Mouse (Mus musculus): ENCODE data around the gene Akap13. TPM values are rescaled to one million over a fixed set of nuclear protein-coding genes. Genes with fewer than 3 reads are reported as not detected.
A peak's percentile ranks its signal among the peaks of the same experiment; 100 is the strongest.

The Akap13 gene
- polyA plus RNA-seq, 1 experiment from 2014 or later, result 69.8 TPM

DNA sequence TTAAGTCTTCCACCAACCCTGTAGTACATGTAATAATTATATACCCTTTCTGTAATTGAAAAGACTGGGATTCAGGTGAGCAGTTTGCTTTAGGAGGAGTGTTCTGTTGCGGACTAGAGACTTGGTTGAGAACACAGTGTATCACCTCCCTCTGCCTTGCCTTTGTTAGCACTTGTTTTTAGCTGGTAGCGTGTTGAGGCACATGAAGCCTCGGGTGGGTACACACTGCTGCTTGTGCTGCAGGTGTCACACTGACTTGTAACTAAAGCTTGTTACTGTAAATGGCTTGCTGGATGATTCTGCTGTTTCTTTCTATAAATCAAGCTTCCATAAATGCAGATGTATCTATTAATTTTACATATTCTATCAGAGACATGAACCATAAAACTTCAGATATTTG lies 75.3 kb downstream of the Akap13 start:
- H3K36me3 ChIP-seq (ENCODE audit: control insufficient read depth, insufficient read depth, low read length), result no peaks in the 10 kb centered on the region
- H3K4me1 ChIP-seq (ENCODE audit: control insufficient read depth, insufficient read depth, low read length), result peaks cover 12% of the 10 kb centered on the region; the same call in 1 of the 2 replicates
- no peaks in the 10 kb centered on the region for H3K27me3 ChIP-seq (ENCODE audit: control insufficient read depth, insufficient read depth, low read length)
- H3K4me3 ChIP-seq (ENCODE audit: low read length), result no peak overlapping the region
- WGBS, result 91% methylated on average over 3 of the region's 3 CpGs
- H3K4me2 ChIP-seq (replicated peaks; ENCODE audit: low read depth, low read length), result no peak overlapping the region
- H3K27ac ChIP-seq (ENCODE audit: low read depth, low read length), result no peak overlapping the region
- ATAC-seq (ENCODE audit: low FRiP score, low TSS enrichment), result no peak
- no peaks in the 10 kb centered on the region for H3K9me3 ChIP-seq (ENCODE audit: control insufficient read depth, low read length)
- H3K9ac ChIP-seq (ENCODE audit: low read depth, low read length), result no peak overlapping the region

DNA sequence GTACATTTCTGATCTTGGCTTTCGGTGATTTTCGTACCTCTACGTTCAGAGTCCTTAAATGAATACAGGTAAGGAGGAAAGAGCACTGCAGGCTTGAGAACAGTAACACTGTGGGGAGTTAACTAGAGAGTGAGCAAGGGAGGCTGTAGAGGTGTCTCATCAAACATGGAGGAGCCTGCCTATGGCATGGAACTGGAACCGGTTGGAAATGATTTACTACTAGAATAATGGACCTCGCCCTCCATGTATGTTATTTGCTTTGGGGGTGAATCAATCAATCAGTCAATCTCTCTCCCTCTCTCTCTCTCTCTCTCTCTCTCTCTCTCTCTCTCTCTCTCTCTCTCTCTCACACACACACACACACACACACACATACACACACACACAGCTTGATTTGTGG lies 77.7 kb downstream of the Akap13 start:
- Histone ChIP-seq H3K27me3 (ENCODE audit: control insufficient read depth, insufficient read depth, low read length) (no peaks in the 10 kb centered on the region), H3K4me3 (ENCODE audit: low read length) (no peak overlapping the region), H3K4me2 (replicated peaks; ENCODE audit: low read depth, low read length) (no peak overlapping the region), H3K9me3 (ENCODE audit: control insufficient read depth, low read length) (no peaks in the 10 kb centered on the region), H3K27ac (ENCODE audit: low read depth, low read length) (no peak overlapping the region), H3K36me3 (ENCODE audit: control insufficient read depth, insufficient read depth, low read length) (no peaks in the 10 kb centered on the region), H3K4me1 (ENCODE audit: control insufficient read depth, insufficient read depth, low read length) (0 out of 2 replicates have a peak, but pooled peaks cover 4% of the 10 kb centered on the region), H3K9ac (ENCODE audit: low read depth, low read length) (no peak overlapping the region)
- ATAC-seq (ENCODE audit: low FRiP score, low TSS enrichment), result no peak
- 71% methylated on average over 5 of the region's 5 CpGs for WGBS

- Histone ChIP-seq H3K36me3 (ENCODE audit: control insufficient read depth, insufficient read depth, low read length) (no peaks in the 10 kb centered on the region), H3K27ac (ENCODE audit: low read depth, low read length) (no peak overlapping the region), H3K27me3 (ENCODE audit: control insufficient read depth, insufficient read depth, low read length) (no peaks in the 10 kb centered on the region), H3K4me1 (ENCODE audit: control insufficient read depth, insufficient read depth, low read length) (0 out of 2 replicates have a peak, but pooled peaks cover 6% of the 10 kb centered on the region), H3K4me3 (ENCODE audit: low read length) (no peak overlapping the region), H3K4me2 (replicated peaks; ENCODE audit: low read depth, low read length) (no peak overlapping the region), H3K9me3 (ENCODE audit: control insufficient read depth, low read length) (no peaks in the 10 kb centered on the region), H3K9ac (ENCODE audit: low read depth, low read length) (no peak overlapping the region)
- ATAC-seq (ENCODE audit: low FRiP score, low TSS enrichment), result no peak
- 80% methylated on average over 5 of the region's 5 CpGs for WGBS
Measured at GRCm38 (mm10) chr7:75536298-75536697, 81.0 kb downstream of the Akap13 start.

DNA sequence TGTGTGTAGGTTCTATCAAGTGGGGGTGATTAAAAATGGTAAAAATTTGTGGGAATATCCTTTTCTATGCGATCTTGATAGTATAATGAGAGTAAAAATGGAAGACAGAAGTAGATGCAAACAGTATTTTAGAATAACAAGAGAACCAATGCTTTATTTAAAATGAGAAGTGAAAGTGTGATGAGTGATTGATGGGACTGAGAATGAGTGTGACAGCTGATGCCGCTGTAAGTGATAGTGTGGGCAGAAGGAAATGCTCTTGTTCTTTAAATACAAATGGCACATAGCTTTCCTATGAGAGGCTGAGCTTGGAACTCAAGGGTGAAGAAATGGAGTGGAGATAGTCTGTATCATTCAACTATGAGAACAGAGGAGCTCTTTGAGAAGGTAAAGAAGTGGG lies 82.2 kb downstream of the Akap13 start:
- Histone ChIP-seq H3K4me2 (replicated peaks; ENCODE audit: low read depth, low read length) (no peak overlapping the region), H3K4me3 (ENCODE audit: low read length) (no peak overlapping the region), H3K27ac (ENCODE audit: low read depth, low read length) (no peak overlapping the region), H3K36me3 (ENCODE audit: control insufficient read depth, insufficient read depth, low read length) (no peaks in the 10 kb centered on the region), H3K4me1 (ENCODE audit: control insufficient read depth, insufficient read depth, low read length) (0 out of 2 replicates have a peak, but pooled peaks cover 6% of the 10 kb centered on the region), H3K9ac (ENCODE audit: low read depth, low read length) (no peak overlapping the region), H3K9me3 (ENCODE audit: control insufficient read depth, low read length) (no peaks in the 10 kb centered on the region), H3K27me3 (ENCODE audit: control insufficient read depth, insufficient read depth, low read length) (no peaks in the 10 kb centered on the region)
- no peak for ATAC-seq (ENCODE audit: low FRiP score, low TSS enrichment)
- 85% methylated on average over 2 of the region's 2 CpGs for WGBS

- Histone ChIP-seq H3K9me3 (ENCODE audit: control insufficient read depth, low read length) (no peaks in the 10 kb centered on the region), H3K4me3 (ENCODE audit: low read length) (no peak overlapping the region), H3K27ac (ENCODE audit: low read depth, low read length) (no peak overlapping the region), H3K27me3 (ENCODE audit: control insufficient read depth, insufficient read depth, low read length) (no peaks in the 10 kb centered on the region), H3K9ac (ENCODE audit: low read depth, low read length) (no peak overlapping the region), H3K4me2 (replicated peaks; ENCODE audit: low read depth, low read length) (no peak overlapping the region), H3K4me1 (ENCODE audit: control insufficient read depth, insufficient read depth, low read length) (0 out of 2 replicates have a peak, but pooled peaks cover 6% of the 10 kb centered on the region), H3K36me3 (ENCODE audit: control insufficient read depth, insufficient read depth, low read length) (no peaks in the 10 kb centered on the region)
- 55% methylated on average over 3 of the region's 3 CpGs for WGBS
- peak; percentile 68 for ATAC-seq (ENCODE audit: low FRiP score, low TSS enrichment)
Measured at GRCm38 (mm10) chr7:75538513-75538912, 83.2 kb downstream of the Akap13 start.

DNA sequence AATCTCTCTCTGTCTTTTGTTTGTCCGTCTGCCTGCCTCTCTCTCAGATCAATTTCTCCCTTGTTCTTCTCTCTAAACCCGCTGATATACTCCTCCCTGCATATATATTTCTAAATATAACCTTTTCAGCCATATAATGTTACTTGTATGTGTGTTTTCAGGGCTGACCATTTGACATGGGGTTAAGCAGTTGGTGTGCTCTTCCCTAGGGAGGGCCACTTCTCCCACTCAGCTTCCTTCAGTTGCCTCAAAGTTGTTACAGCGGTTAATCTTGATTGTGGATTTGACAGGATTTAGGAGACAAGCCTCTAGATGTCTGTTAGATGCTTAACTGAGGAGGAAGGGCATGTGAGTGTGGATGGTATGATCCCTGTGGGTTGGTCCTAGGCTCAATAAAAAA lies 83.8 kb downstream of the Akap13 start:
- no peak overlapping the region for H3K9ac ChIP-seq (ENCODE audit: low read depth, low read length)
- 0 out of 2 replicates have a peak, but pooled peaks cover 6% of the 10 kb centered on the region for H3K4me1 ChIP-seq (ENCODE audit: control insufficient read depth, insufficient read depth, low read length)
- no peak overlapping the region for H3K4me3 ChIP-seq (ENCODE audit: low read length)
- H3K4me2 ChIP-seq (replicated peaks; ENCODE audit: low read depth, low read length), result no peak overlapping the region
- WGBS, result 25% methylated on average over 3 of the region's 3 CpGs
- H3K36me3 ChIP-seq (ENCODE audit: control insufficient read depth, insufficient read depth, low read length), result no peaks in the 10 kb centered on the region
- H3K9me3 ChIP-seq (ENCODE audit: control insufficient read depth, low read length), result no peaks in the 10 kb centered on the region
- ATAC-seq (ENCODE audit: low FRiP score, low TSS enrichment), result peak; percentile 78
- no peak overlapping the region for H3K27ac ChIP-seq (ENCODE audit: low read depth, low read length)
- no peaks in the 10 kb centered on the region for H3K27me3 ChIP-seq (ENCODE audit: control insufficient read depth, insufficient read depth, low read length)

DNA sequence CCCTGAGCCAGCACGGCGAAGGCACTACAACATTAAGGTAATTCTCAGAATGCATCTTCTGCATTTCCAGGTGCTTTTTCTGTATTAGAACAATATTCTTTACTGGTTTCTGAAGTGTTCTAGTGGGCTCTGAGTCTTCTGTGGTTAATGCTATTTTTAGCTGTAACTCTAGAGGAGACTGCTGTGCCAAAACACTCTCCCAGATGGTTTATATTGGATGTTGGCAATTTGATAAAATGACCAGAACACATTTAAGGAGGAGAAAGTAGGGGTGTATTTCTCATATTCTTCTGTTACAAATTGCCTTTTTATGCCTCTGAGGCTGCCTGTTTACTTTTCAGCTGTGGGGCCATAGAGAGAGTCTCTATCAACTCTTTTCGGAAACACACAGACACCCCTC lies 94.5 kb downstream of the Akap13 start:
- H3K4me3 ChIP-seq (ENCODE audit: low read length), result no peak overlapping the region
- no peaks in the 10 kb centered on the region for H3K36me3 ChIP-seq (ENCODE audit: control insufficient read depth, insufficient read depth, low read length)
- H3K9me3 ChIP-seq (ENCODE audit: control insufficient read depth, low read length), result no peaks in the 10 kb centered on the region
- no peak overlapping the region for H3K4me2 ChIP-seq (replicated peaks; ENCODE audit: low read depth, low read length)
- no peak for ATAC-seq (ENCODE audit: low FRiP score, low TSS enrichment)
- no peak overlapping the region for H3K9ac ChIP-seq (ENCODE audit: low read depth, low read length)
- no peak overlapping the region for H3K27ac ChIP-seq (ENCODE audit: low read depth, low read length)
- no peaks in the 10 kb centered on the region for H3K27me3 ChIP-seq (ENCODE audit: control insufficient read depth, insufficient read depth, low read length)
- WGBS, result 78% methylated on average over 3 of the region's 3 CpGs
- H3K4me1 ChIP-seq (ENCODE audit: control insufficient read depth, insufficient read depth, low read length), result peaks cover 9% of the 10 kb centered on the region; the same call in 1 of the 2 replicates

- H3K36me3 ChIP-seq (ENCODE audit: control insufficient read depth, insufficient read depth, low read length), result no peaks in the 10 kb centered on the region
- 92% methylated on average over 6 of the region's 6 CpGs for WGBS
- H3K4me2 ChIP-seq (replicated peaks; ENCODE audit: low read depth, low read length), result no peak overlapping the region
- no peak for ATAC-seq (ENCODE audit: low FRiP score, low TSS enrichment)
- H3K4me3 ChIP-seq (ENCODE audit: low read length), result no peak overlapping the region
- no peaks in the 10 kb centered on the region for H3K27me3 ChIP-seq (ENCODE audit: control insufficient read depth, insufficient read depth, low read length)
- H3K27ac ChIP-seq (ENCODE audit: low read depth, low read length), result no peak overlapping the region
- no peak overlapping the region for H3K9ac ChIP-seq (ENCODE audit: low read depth, low read length)
- peaks cover 12% of the 10 kb centered on the region; the same call in 1 of the 2 replicates for H3K4me1 ChIP-seq (ENCODE audit: control insufficient read depth, insufficient read depth, low read length)
- no peaks in the 10 kb centered on the region for H3K9me3 ChIP-seq (ENCODE audit: control insufficient read depth, low read length)
Measured at GRCm38 (mm10) chr7:75550791-75551336, 95.5 kb downstream of the Akap13 start.

DNA sequence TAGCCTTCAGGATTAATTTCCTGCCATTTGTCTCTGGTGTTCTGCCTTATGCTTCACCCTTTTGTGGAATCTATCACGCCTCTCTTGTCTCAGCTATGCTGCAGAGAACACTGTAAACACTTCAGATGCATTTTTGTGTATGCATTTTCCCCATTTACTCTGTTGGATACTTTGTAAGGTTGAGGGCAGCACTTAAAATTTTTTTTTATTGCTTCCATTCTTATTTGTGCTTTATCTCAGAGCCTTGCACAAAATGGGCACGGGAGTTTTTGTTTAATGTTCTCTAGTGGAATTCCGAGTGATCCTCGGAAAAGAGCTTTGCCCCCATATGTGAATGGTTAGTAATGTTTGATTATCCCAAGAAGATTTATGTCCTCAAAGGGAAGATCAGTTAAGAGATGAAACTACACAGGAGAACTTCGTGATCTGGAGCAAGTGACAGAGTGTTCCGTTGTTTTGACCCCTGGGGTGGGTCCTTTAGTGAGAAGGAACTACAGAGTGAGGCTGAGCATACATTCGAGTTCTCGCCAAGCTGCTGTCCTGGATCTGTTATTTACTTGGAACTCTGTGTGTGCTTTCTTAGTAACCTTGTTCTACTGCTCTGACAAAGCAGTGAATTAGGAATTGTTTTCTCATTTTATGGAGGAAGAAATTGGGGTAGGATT lies 97.8 kb downstream of the Akap13 start:
- Histone ChIP-seq H3K36me3 (ENCODE audit: control insufficient read depth, insufficient read depth, low read length) (no peaks in the 10 kb centered on the region), H3K9me3 (ENCODE audit: control insufficient read depth, low read length) (no peaks in the 10 kb centered on the region), H3K9ac (ENCODE audit: low read depth, low read length) (no peak overlapping the region), H3K27me3 (ENCODE audit: control insufficient read depth, insufficient read depth, low read length) (no peaks in the 10 kb centered on the region), H3K27ac (ENCODE audit: low read depth, low read length) (no peak overlapping the region), H3K4me2 (replicated peaks; ENCODE audit: low read depth, low read length) (no peak overlapping the region), H3K4me1 (ENCODE audit: control insufficient read depth, insufficient read depth, low read length) (peaks cover 20% of the 10 kb centered on the region), H3K4me3 (ENCODE audit: low read length) (no peak overlapping the region)
- 50% methylated on average over 8 of the region's 8 CpGs for WGBS
- no peak for ATAC-seq (ENCODE audit: low FRiP score, low TSS enrichment)
